Mouse (Mus musculus) hindbrain, embryonic 15.5 days (tissue): ENCODE results near the gene Tmem121b. TPM values are rescaled to one million over a fixed set of nuclear protein-coding genes. Genes with fewer than 3 reads are reported as not detected.

Source experiments
- ATAC-seq: fragments of 200-750 bp; cut with Nextera tagmentation; 2 replicates; pipeline ENCODE4 v1.8.0; 2017; ENCODE audit warnings: low read depth, moderate number of reproducible peaks, moderate TSS enrichment; ENCODE audit not compliant: low FRiP score
- H3K27ac ChIP-seq: fragments of 300-500 bp; sonication (generic); replicated peaks from 2 replicates; pipeline ENCODE4 v1.5.1; 2015; ENCODE audit warnings: mild to moderate bottlenecking, inconsistent platforms
- H3K27me3 ChIP-seq: fragments of 300-500 bp; sonication (generic); 2 replicates; pipeline ENCODE4 v1.6.1; 2015; ENCODE audit warnings: control low read depth, inconsistent platforms
- H3K36me3 ChIP-seq: fragments of 300-500 bp; sonication (generic); 2 replicates; pipeline ENCODE4 v1.6.1; 2015; ENCODE audit warnings: control low read depth, inconsistent platforms
- H3K4me1 ChIP-seq: fragments of 300-500 bp; sonication (generic); replicated peaks from 2 replicates; pipeline ENCODE4 v1.6.1; 2015; ENCODE audit warnings: control low read depth, inconsistent platforms
- H3K4me2 ChIP-seq: fragments of 300-500 bp; sonication (generic); 2 replicates; pipeline ENCODE4 v1.6.1; 2015; ENCODE audit warnings: moderate library complexity, mild to moderate bottlenecking, inconsistent platforms
- H3K4me3 ChIP-seq: fragments of 300-500 bp; sonication (generic); 2 replicates; pipeline ENCODE4 v1.5.1; 2015; ENCODE audit warnings: mild to moderate bottlenecking, inconsistent platforms
- H3K9ac ChIP-seq: fragments of 300-500 bp; sonication (generic); 2 replicates; pipeline ENCODE4 v1.6.1; 2015; ENCODE audit warnings: inconsistent platforms
- H3K9me3 ChIP-seq: fragments of 300-500 bp; sonication (generic); 2 replicates; pipeline ENCODE4 v1.6.1; 2016; ENCODE audit warnings: control low read depth, inconsistent platforms
- WGBS: fragments of 180-500 bp; shearing (Covaris S2); methylation state at CpG from one replicate; pipeline ENCODE4 v1.1.7; 2015; 5-methylcytosine and 5-hydroxymethylcytosine counted together
- polyA plus RNA-seq: library from polyadenylated mRNA; unstranded; fragments of >200 nt; fragmentation: Nextera tagmentation; extraction: Ambion mirVana; gene quantifications from 2 replicates; pipeline ENCODE4 v1.2.1, GENCODE M21; 2015

Tmem121b gene
- polyA plus RNA-seq, result 2.9 and 3.5 TPM in 2 replicates

DNA sequence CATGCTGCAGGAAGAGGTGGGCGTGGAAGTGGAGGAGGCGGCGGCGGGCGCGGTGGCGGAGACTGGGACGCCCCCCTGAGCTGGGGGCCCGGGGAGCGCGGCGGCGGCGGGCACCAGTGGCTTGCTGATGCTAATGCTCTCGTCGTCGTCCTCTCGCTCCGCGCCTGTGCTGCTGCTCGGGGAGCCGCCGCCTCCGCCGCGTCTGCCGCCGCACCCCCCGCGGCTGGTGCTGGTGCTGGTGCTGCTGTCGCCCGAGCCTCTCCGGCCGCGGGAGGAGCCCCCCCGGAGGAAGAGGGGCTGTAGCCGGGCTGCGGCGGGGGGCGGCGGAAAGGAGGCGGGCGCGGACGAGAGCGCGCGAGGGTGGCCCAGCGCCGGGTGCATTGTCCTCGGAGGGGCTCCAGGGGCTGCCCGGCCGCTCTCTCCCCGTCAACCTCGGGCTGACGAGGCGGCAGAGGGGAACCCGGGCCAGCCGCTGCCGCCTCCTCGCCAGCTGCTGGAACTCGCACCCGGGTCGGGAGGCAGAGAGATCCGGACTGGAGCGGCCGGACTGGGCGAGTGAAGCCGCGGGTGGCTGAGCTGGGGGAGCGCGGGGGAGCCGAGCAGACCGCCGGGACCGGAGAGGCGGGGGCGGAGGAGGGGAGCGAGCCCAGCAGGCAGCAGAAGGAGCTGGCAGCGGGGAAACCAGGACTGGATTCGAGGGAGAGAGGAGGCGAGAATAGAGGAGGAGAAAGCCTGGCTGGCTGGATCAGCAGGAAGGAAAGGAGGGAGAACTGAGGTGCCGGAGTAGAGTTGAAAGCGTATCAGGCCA, at the start of gene Tmem121b:
Gene Tmem121b, minus strand, starts transcription at position 434 of the 808 bp plus-strand sequence.
- H3K9ac ChIP-seq, result peak within 1 kb of the TSS; percentile 87
- peak; percentile 86 for ATAC-seq
- under 1% methylated on average over 53 of the region's 84 CpGs for WGBS
- H3K36me3 ChIP-seq, result no peaks in the 10 kb centered on the region
- no peaks in the 10 kb centered on the region for H3K9me3 ChIP-seq
- H3K4me1 ChIP-seq, result peaks cover 62% of the 10 kb centered on the region
- no peaks in the 10 kb centered on the region for H3K27me3 ChIP-seq
- H3K27ac ChIP-seq, result peak within 1 kb of the TSS; percentile 97
- H3K4me3 ChIP-seq, result peak within 1 kb of the TSS; percentile 90
- peak within 1 kb of the TSS; percentile 80 for H3K4me2 ChIP-seq

DNA sequence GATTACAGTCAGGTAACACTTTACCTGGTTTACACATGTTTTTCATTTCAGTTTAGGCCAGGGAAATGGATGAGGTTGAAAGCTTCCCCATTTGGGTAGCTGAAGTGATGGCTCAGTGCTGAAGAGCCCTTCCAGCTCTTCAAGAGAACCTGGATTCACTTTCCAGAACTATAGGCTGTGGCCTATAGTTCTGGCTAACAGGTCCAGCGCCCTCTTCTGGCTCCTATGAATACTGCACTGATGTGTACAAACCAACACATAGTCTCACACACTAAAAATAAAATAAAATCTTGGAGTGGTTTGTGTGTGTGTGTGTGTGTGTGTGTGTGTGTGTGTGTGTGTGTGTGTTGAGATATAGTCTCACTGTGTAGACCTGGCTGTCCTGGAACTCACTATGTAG, 48.5 kb upstream of the Tmem121b start:
- ATAC-seq, result no peak
- Histone ChIP-seq H3K4me3 (no peak overlapping the region), H3K9me3 (no peaks in the 10 kb centered on the region)

DNA sequence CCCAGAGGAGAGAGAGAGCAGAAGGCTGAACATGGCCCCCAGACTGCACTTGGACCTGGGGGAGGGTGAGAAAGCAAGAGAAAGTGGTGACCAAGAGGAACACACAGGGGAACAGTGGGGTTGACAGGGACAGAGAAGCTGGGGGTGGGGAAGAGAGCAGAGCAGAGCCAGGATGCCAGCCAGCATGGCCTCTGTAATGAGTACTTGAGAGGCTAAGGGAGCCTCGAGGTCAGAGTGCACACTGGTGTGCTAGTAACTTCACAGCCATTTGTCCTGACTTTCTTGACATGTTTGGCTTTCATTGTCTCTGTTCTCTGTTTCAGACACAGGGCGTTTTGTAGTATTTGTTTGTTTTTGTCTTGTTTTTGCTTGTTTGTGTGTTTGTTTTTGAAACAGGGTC, 47.8 kb upstream of the Tmem121b start:
- Histone ChIP-seq H3K4me3 (no peak overlapping the region), H3K4me1 (peaks cover 6% of the 10 kb centered on the region), H3K9me3 (no peaks in the 10 kb centered on the region), H3K9ac (no peak overlapping the region), H3K36me3 (no peaks in the 10 kb centered on the region), H3K27ac (no peak overlapping the region), H3K27me3 (no peaks in the 10 kb centered on the region), H3K4me2 (no peak overlapping the region)
- 59% methylated on average over 2 of the region's 2 CpGs for WGBS
- no peak for ATAC-seq

More for the DNA sequence above, 48.5 kb upstream of the Tmem121b start:
- H3K27me3 ChIP-seq, result no peaks in the 10 kb centered on the region
- H3K27ac ChIP-seq, result no peak overlapping the region
- peaks cover 6% of the 10 kb centered on the region for H3K4me1 ChIP-seq
- H3K36me3 ChIP-seq, result no peaks in the 10 kb centered on the region
- 11% methylated on average over 1 of the region's 1 CpGs for WGBS
- no peak overlapping the region for H3K9ac ChIP-seq
- H3K4me2 ChIP-seq, result no peak overlapping the region

DNA sequence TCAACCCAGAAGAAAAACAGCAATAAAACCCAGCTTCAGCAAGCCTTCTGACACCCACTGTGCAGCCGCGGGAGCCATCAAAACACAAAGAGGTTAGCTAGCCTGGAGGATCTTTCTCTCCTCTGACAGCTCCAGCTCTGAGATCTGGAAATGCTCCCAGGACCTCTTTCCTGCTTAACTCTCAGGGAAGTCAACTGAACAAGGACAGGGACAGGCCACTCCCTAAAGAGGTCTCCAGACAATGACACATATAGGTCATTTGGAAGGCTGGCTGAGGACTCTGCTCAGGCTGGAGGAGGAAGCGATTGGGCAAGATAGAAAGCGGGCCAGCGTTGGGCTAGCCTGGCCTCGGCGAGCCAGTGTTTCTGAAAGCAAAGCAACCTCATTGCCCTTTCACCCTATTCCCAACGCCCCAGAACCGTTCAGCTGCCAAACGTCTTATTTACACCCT, 46.2 kb upstream of the Tmem121b start:
- Histone ChIP-seq H3K27me3 (no peaks in the 10 kb centered on the region), H3K9ac (no peak overlapping the region), H3K36me3 (no peaks in the 10 kb centered on the region), H3K4me1 (peaks cover 6% of the 10 kb centered on the region), H3K4me3 (no peak overlapping the region), H3K27ac (peak overlapping the region; percentile 69), H3K4me2 (peak overlapping the region; percentile 77), H3K9me3 (no peaks in the 10 kb centered on the region)
- 32% methylated on average over 10 of the region's 10 CpGs for WGBS
- ATAC-seq, result 0 out of 2 replicates have a peak, but pooled peaks have one; percentile 2

DNA sequence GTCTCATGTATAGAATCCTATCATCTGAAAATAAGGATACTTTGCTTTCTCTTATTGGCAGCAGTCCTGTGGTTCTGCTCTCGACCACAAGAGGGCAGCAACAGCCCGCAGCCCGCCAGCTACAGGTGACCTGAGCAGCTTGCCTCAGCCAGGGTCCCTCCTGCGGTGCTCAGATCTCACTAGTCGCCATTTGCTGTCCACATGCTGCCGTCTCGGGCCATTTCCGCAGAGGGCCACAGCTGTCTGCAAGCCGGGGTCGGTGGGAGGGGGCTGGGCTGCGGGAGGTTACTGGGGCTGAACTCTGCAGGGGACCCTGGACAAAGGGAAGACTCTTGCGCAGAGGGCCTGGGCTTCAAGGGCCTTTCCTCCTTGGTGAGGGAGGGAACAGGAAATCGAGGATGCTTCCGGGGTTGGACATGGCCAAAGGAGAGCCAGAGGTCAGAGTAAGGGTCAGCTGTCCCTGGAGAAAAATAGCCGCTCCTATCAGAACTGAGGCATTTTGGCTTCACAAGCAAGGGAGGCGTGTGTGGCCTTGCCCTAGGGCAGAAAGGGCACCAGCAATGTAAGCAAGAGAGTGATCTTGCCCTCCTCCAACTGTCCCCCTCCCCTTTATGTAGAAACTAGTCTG, 45.6 kb upstream of the Tmem121b start:
- H3K9ac ChIP-seq, result 0 out of 2 replicates have a peak overlapping the region, but pooled peaks have one; percentile 33
- WGBS, result 3% methylated on average over 16 of the region's 16 CpGs
- H3K9me3 ChIP-seq, result no peaks in the 10 kb centered on the region
- H3K27me3 ChIP-seq, result no peaks in the 10 kb centered on the region
- H3K4me3 ChIP-seq, result peak overlapping the region; percentile 36
- peak; percentile 92 for ATAC-seq
- H3K4me1 ChIP-seq, result peaks cover 6% of the 10 kb centered on the region
- H3K4me2 ChIP-seq, result peak overlapping the region; percentile 77
- H3K36me3 ChIP-seq, result no peaks in the 10 kb centered on the region
- H3K27ac ChIP-seq, result peak overlapping the region; percentile 69

DNA sequence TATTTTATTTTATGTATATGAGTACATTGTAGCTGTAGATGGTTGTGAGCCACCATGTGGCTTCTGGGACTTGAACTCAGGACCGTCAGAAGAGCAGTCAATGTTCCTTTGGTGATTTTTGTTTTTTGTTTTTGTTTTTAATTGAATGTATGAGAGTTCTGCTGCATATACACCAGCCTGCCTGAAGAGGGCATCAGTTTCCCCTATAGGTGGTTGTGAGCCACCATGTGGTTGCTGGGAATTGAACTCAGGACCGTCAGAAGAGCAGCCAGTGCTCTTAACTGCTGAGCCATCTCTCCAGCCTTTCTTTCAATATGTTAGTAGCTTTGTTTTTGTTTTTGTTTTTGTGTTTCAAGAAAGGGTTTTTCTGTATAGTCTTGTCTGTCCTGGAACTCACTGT, 42.7 kb upstream of the Tmem121b start:
- Histone ChIP-seq H3K36me3 (no peaks in the 10 kb centered on the region), H3K27ac (no peak overlapping the region), H3K9ac (no peak overlapping the region), H3K4me1 (peaks cover 11% of the 10 kb centered on the region), H3K4me3 (no peak overlapping the region), H3K4me2 (no peak overlapping the region), H3K9me3 (no peaks in the 10 kb centered on the region), H3K27me3 (no peaks in the 10 kb centered on the region)
- no peak for ATAC-seq
- 85% methylated on average over 2 of the region's 2 CpGs for WGBS

DNA sequence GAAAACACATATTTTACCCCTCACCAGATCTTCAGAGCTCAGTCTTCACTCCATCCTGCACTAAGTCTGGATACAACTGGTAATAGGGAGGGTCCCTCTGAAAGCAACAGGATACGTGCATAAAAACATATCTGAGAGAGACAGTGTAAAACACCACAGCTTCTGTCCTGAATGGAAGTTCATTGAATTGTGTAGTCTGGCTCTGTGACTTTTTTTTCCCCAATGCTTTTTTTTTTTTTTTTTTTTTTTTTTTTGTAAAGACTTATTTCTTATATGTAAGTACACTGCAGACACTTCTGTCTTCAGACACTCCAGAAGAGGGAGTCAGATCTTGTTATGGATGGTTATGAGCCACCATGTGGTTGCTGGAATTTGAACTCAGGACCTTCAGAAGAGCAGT, 39.0 kb upstream of the Tmem121b start:
- Histone ChIP-seq H3K27ac (no peak overlapping the region), H3K36me3 (no peaks in the 10 kb centered on the region), H3K9ac (no peak overlapping the region), H3K4me1 (peaks cover 30% of the 10 kb centered on the region), H3K9me3 (no peaks in the 10 kb centered on the region), H3K27me3 (no peaks in the 10 kb centered on the region), H3K4me2 (no peak overlapping the region), H3K4me3 (no peak overlapping the region)
- no peak for ATAC-seq
- WGBS, result 73% methylated on average over 1 of the region's 1 CpGs

DNA sequence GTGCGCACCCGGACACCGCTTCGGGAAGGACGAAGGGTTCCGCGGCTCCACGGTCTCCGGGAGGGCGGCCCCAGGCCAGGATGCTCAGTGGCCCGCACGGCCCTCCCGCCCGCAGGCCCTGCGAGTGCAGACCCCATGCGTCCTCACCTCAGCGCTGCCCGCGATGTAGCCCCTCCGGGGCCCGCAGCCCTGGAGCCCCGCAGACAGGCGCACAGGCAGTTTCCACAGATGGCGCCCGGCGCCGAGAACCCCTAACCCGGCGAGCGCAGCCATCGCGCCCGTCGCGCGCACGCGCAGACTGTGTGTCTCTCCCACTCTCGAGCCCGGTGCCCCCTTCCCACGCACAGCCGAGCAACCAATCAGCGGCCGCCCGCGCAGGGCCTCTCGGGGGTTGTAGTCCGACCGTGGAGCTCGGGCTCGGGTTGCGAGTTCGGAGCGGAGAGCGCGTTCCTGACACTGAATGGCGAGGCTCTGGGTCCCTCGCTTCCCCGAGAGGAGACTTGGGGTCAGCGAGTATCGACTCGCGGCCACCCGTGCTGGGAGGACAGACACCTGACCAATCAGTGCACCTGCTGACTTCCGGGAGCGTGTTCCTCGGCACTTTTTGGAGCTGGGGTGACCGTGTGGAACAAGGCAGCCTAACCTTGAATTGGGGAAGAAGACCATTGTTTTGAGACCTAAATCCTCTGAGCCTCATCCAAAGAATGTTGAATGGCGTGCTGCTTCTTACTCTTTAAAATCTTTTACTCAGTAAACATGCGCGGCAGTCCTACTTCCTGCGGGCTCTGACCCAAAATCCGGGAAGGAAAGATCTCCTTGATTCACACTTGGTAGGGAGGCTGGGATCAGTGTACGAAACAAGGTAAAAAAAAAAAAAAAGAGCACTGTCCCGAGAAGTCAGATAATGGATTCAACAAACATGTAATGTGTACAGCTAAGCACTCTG, 37.7 kb upstream of the Tmem121b start, which contains the start of gene Hdhd5:
Gene Hdhd5, minus strand, starts transcription at position 300 of the 946 bp plus-strand sequence.
- H3K27me3 ChIP-seq, result no peaks in the 10 kb centered on the region

DNA sequence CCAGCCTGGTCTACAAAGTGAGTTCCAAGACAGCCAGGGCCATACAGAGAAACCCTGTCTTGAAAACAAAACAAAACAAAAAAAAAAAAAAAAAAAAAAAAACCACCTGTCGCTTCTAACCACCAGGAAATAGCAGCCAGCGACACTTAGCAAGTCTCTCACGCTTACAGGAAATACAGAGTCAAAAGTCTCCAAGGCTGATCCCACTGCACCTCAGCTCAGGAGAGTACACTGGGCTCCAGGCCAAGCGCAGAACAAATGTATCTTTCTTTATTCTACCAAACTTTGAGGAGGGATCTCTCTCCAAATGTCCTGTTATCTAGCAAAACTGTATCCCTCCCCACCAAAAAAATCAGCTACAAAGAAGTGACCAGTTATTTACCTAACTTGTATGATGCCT, 35.5 kb upstream of the Tmem121b start:
- peak overlapping the region; percentile 6; the same call in 1 of the 2 replicates for H3K4me3 ChIP-seq
- H3K27ac ChIP-seq, result peak overlapping the region; percentile 6; the same call in 1 of the 2 replicates
- WGBS, result 82% methylated on average over 4 of the region's 4 CpGs
- H3K27me3 ChIP-seq, result no peaks in the 10 kb centered on the region
- peaks cover 35% of the 10 kb centered on the region for H3K4me1 ChIP-seq
- no peaks in the 10 kb centered on the region for H3K9me3 ChIP-seq
- H3K4me2 ChIP-seq, result peak overlapping the region; percentile 64; the same call in 1 of the 2 replicates
- no peak for ATAC-seq
- no peak overlapping the region for H3K9ac ChIP-seq
- no peaks in the 10 kb centered on the region for H3K36me3 ChIP-seq

More for the DNA sequence above, 37.7 kb upstream of the Tmem121b start, which contains the start of gene Hdhd5:
- ATAC-seq, result peak; percentile 99
- Histone ChIP-seq H3K9me3 (no peaks in the 10 kb centered on the region), H3K27ac (peak within 1 kb of the TSS; percentile 72), H3K9ac (peak within 1 kb of the TSS; percentile 85), H3K4me3 (peak within 1 kb of the TSS; percentile 78), H3K4me2 (peak within 1 kb of the TSS; percentile 64), H3K36me3 (no peaks in the 10 kb centered on the region), H3K4me1 (peaks cover 35% of the 10 kb centered on the region)
- WGBS, result under 1% methylated on average over 75 of the region's 75 CpGs

DNA sequence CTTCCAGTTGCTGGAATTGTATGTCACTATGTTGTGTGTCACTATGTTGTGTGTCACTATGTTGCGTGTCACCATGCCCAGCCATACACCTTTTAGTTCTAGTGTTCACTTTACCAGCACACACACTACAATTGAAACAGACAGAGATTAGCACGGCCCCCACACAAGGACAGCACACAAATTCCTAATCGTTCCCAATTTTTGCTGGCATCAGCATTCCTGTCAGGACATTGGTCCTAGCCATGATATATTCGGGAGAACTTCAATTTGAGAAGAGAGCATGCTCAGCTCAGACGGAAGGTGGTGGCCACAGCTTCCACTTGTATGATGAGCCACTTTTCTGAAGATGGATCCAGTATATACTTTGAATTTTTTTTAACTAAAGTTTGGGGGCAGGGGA, 31.2 kb upstream of the Tmem121b start:
- no peak overlapping the region for H3K27ac ChIP-seq
- ATAC-seq, result no peak
- H3K4me3 ChIP-seq, result no peak overlapping the region
- WGBS, result 93% methylated on average over 5 of the region's 5 CpGs
- no peak overlapping the region for H3K9ac ChIP-seq
- no peaks in the 10 kb centered on the region for H3K9me3 ChIP-seq
- H3K36me3 ChIP-seq, result peaks cover 24% of the 10 kb centered on the region
- H3K4me2 ChIP-seq, result no peak overlapping the region
- no peaks in the 10 kb centered on the region for H3K27me3 ChIP-seq
- H3K4me1 ChIP-seq, result peaks cover 22% of the 10 kb centered on the region

DNA sequence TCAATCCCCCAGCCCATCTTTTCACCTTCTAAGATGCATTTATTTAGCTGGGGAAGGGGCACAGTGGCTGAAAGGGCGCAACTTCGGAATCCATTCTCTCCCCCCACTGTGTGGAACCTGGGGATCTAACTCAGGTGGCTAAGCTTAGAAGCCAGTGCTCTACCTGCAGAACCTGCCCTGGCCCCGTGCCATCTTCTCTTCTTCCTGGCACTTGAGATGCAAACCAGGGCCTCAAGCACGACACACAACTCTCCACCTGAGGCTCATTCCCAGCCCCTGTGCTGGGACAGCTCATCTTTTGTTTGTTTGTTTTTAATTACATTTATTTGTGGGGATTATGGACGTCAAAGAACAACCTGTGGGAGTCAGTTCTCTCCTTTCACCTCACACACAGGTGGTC, 26.0 kb upstream of the Tmem121b start:
- Histone ChIP-seq H3K4me2 (no peak overlapping the region), H3K9ac (no peak overlapping the region), H3K4me3 (no peak overlapping the region), H3K4me1 (no peaks in the 10 kb centered on the region), H3K27ac (no peak overlapping the region), H3K36me3 (peaks cover 30% of the 10 kb centered on the region), H3K27me3 (no peaks in the 10 kb centered on the region), H3K9me3 (no peaks in the 10 kb centered on the region)
- ATAC-seq, result no peak
- WGBS, result 86% methylated on average over 5 of the region's 5 CpGs
